In genomic region chr2:157471737-157472136, GRCm38 (mm10) we compare ENCODE assay signal across 13 mouse cellular contexts. TPM values are rescaled to one million over a fixed set of nuclear protein-coding genes. Genes with fewer than 3 reads are reported as not detected.
DNase-seq lines count a peak whose midpoint lies in the region; ATAC-seq and TF ChIP-seq lines count a peak whose summit lies in the region.
"Had no signal": no experiment of that assay in that cellular context is flagged by ENCODE, and none has a peak within 500 bp of the region (broad histone marks: within the 10 kb centered on the region; RNA-seq: fewer than 3 reads in every experiment).

No protein-coding gene starts in this region.

- no peaks in the 10 kb centered on the region for H3K27me3 ChIP-seq in embryonic facial prominence, embryonic 15.5 days
- no peaks in the 10 kb centered on the region for H3K27me3 ChIP-seq in intestine, embryonic 16.5 days (replicated peaks; ENCODE audit: control insufficient read depth, insufficient read depth, low read length)
- H3K27me3 ChIP-seq in neural tube, embryonic 13.5 days, result no peaks in the 10 kb centered on the region

- H3K36me3 ChIP-seq in embryonic facial prominence, embryonic 15.5 days, result peaks cover 40% of the 10 kb centered on the region
- H3K36me3 ChIP-seq in intestine, embryonic 16.5 days (ENCODE audit: control insufficient read depth, insufficient read depth, low read length), result peaks cover 12% of the 10 kb centered on the region
- H3K36me3 ChIP-seq in neural tube, embryonic 13.5 days, result peaks cover 51% of the 10 kb centered on the region

- H3K9ac ChIP-seq in embryonic facial prominence, embryonic 15.5 days, result no peak overlapping the region
- no peak overlapping the region for H3K9ac ChIP-seq in intestine, embryonic 16.5 days (ENCODE audit: low read depth, low read length)
- no peak overlapping the region for H3K9ac ChIP-seq in neural tube, embryonic 13.5 days
- H3K9ac ChIP-seq: liver, embryonic 14.5 days had no signal

- ATAC-seq in embryonic facial prominence, embryonic 15.5 days (ENCODE audit: insufficient number of reproducible peaks, low FRiP score, low TSS enrichment, low read depth), result no peak
- ATAC-seq in intestine, embryonic 16.5 days, result no peak
- ATAC-seq in neural tube, embryonic 13.5 days (ENCODE audit: low read depth), result no peak
- ATAC-seq: CD4-positive, CD25-positive, alpha-beta regulatory T cell, adult 4 months had no signal

- TF ChIP-seq CTCF in layer of hippocampus, adult 2 months (conservative IDR thresholded peaks at IDR 0.05), result no peak

- DNase-seq in layer of hippocampus, adult 2 months (ENCODE audit: low spot score in 2 of 2), result no peak
- DNase-seq in layer of hippocampus, adult 8-10 months (ENCODE audit: low spot score in 2 of 2), result no peak
- no peak for DNase-seq in cerebellum, adult 9-10 months
- DNase-seq in gastrocnemius, adult 18-20 months (ENCODE audit: low spot score), result no peak
- DNase-seq in kidney, postnatal 36 days, result no peak
- DNase-seq: heart, postnatal 14 days; right cerebral cortex, adult 18-20 months; thymus, adult 18-20 months had no signal

- 0 out of 2 replicates have a peak overlapping the region, but pooled peaks have one; percentile 12 for H3K4me2 ChIP-seq in embryonic facial prominence, embryonic 15.5 days (replicated peaks)
- H3K4me2 ChIP-seq in intestine, embryonic 16.5 days (ENCODE audit: low read depth, low read length), result no peak overlapping the region
- no peak overlapping the region for H3K4me2 ChIP-seq in neural tube, embryonic 13.5 days

- peak overlapping the region; percentile 43; the same call in 1 of the 2 replicates for H3K27ac ChIP-seq in layer of hippocampus, adult 2 months
- peak overlapping the region; percentile 80 for H3K27ac ChIP-seq in embryonic facial prominence, embryonic 15.5 days (replicated peaks)
- H3K27ac ChIP-seq in intestine, embryonic 16.5 days (ENCODE audit: low read length), result peak overlapping the region; percentile 3
- peak overlapping the region; percentile 52 for H3K27ac ChIP-seq in neural tube, embryonic 13.5 days (replicated peaks)
- H3K27ac ChIP-seq: liver, embryonic 14.5 days had no signal

- WGBS in embryonic facial prominence, embryonic 15.5 days, result 18% methylated on average over 6 of the region's 6 CpGs
- 37% methylated on average over 6 of the region's 6 CpGs for WGBS in intestine, embryonic 16.5 days
- WGBS in neural tube, embryonic 13.5 days, result 72% methylated on average over 6 of the region's 6 CpGs

- no peak overlapping the region for H3K4me3 ChIP-seq in layer of hippocampus, adult 2 months
- H3K4me3 ChIP-seq in embryonic facial prominence, embryonic 15.5 days (replicated peaks), result no peak overlapping the region
- H3K4me3 ChIP-seq in intestine, embryonic 16.5 days (ENCODE audit: low read length), result no peak overlapping the region
- no peak overlapping the region for H3K4me3 ChIP-seq in neural tube, embryonic 13.5 days

- peaks cover 65% of the 10 kb centered on the region for H3K4me1 ChIP-seq in embryonic facial prominence, embryonic 15.5 days
- peaks cover 32% of the 10 kb centered on the region for H3K4me1 ChIP-seq in intestine, embryonic 16.5 days (ENCODE audit: control insufficient read depth, insufficient read depth, low read length)
- peaks cover 62% of the 10 kb centered on the region for H3K4me1 ChIP-seq in neural tube, embryonic 13.5 days (replicated peaks)

- no peaks in the 10 kb centered on the region for H3K9me3 ChIP-seq in embryonic facial prominence, embryonic 15.5 days (replicated peaks)
- no peaks in the 10 kb centered on the region for H3K9me3 ChIP-seq in intestine, embryonic 16.5 days (ENCODE audit: control insufficient read depth, low read length)
- H3K9me3 ChIP-seq in neural tube, embryonic 13.5 days, result no peaks in the 10 kb centered on the region

RNA-seq across cellular contexts. Expression of gene Src, which starts 53.5 kb away (rescaled TPM):
- 100 to 1,000 TPM; 150 to 156 TPM for total RNA-seq in layer of hippocampus, adult 2 months (2021)
- 100 to 1,000 TPM; 124 to 150 (median 133) TPM for total RNA-seq in layer of hippocampus, adult 8-10 months (2022)
- polyA plus RNA-seq in embryonic facial prominence, embryonic 15.5 days (2015; fragmentation: Nextera tagmentation; extraction: Ambion mirVana), result 20.7 and 21.3 TPM in 2 replicates
- polyA plus RNA-seq in intestine, embryonic 16.5 days (2015; fragmentation: Nextera tagmentation; extraction: Ambion mirVana), result 11.8 and 15.5 TPM in 2 replicates
- 32.0 and 32.5 TPM in 2 replicates for polyA plus RNA-seq in neural tube, embryonic 13.5 days (2015; fragmentation: Nextera tagmentation; extraction: Ambion mirVana)
- 1 to 10 TPM; 2.8 to 3.0 TPM for total RNA-seq in gastrocnemius, adult 18-20 months (2021)

Comparison
In these comparisons a context has a peak if more than half of its experiments do, and no peak if none do; other contexts are left out.
1. H3K27ac ChIP-seq: peak in every context shown above with its lines; median percentile 80 in embryonic facial prominence, embryonic 15.5 days; 52 in neural tube, embryonic 13.5 days; 43 in layer of hippocampus, adult 2 months; 3 in intestine, embryonic 16.5 days.
2. RNA of gene Src, which starts 53.5 kb away (total RNA-seq): 150 to 156 TPM in layer of hippocampus, adult 2 months and 124 to 150 TPM in layer of hippocampus, adult 8-10 months; 2.8 to 3.0 TPM in gastrocnemius, adult 18-20 months; every median in the first group is over 10 times any median in the second.